Mouse (Mus musculus): ENCODE data around the gene Ass1. TPM values are rescaled to one million over a fixed set of nuclear protein-coding genes. Genes with fewer than 3 reads are reported as not detected.

Ass1 gene
- total and polyA plus RNA-seq, 3 experiments = 4.9 to 6.5 (median 5.4) TPM

GRCm38 (mm10) chr2:31500292-31501204, 30.5 kb downstream of the Ass1 start:
- Histone ChIP-seq H3K4me1 (ENCODE audit: control insufficient read depth, insufficient read depth, low read length) (no peaks in the 10 kb centered on the region), H3K36me3 (ENCODE audit: control insufficient read depth, insufficient read depth, low read length) (no peaks in the 10 kb centered on the region), H3K27ac (no peak overlapping the region), H3K4me3 (no peak overlapping the region), H3K79me2 (replicated peaks; ENCODE audit: control insufficient read depth, insufficient read depth, low read length) (no peaks in the 10 kb centered on the region), H3K9ac (ENCODE audit: low read depth, low read length) (no peak overlapping the region), H3K27me3 (ENCODE audit: control insufficient read depth, insufficient read depth, low read length) (no peaks in the 10 kb centered on the region)
- DNase-seq = no peak
- 92% methylated on average over 24 of the region's 24 CpGs for WGBS
- intact Hi-C loops (cut with DNase I) = no loop called here
- TF ChIP-seq CTCF (IDR thresholded peaks at IDR 0.05) (no peak), EP300 (IDR thresholded peaks at IDR 0.05; ENCODE audit: insufficient read depth, low read depth, low read length) (no peak), POLR2A (IDR thresholded peaks at IDR 0.05; ENCODE audit: insufficient read depth, low read depth, low read length) (no peak)

DNA sequence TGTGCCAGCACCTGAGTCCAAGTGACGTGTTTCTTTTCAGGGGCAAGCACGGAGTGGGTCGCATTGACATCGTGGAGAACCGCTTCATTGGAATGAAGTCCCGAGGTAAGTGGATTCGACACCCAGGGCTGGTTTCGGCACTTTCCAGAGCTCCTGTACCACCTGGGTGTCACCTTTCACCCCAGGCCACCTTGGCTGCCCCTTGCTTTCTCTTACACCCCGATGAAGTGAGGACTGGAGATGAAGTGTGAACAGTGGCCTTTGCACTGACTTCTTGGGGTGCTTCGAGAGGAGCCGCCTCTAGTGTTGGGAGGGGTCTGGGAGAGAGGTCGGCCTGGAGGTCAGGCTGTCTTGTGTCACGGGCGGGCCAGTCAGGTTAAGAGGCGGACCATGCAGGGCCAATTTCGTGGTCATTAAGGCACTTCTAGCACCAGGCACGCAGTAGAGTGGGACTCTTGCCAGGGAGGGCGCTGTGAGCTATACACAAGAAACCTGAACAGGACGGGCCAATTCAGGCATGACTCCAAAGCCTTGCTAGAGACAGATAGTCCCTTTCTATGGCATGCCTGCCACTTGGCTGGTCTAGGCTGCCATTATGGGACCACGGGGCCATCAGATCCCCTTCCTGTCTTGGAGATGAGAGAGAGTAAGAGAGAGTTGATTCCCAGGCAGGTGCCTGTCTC, 31.6 kb downstream of the Ass1 start:
- no peaks in the 10 kb centered on the region for H3K36me3 ChIP-seq (ENCODE audit: control insufficient read depth, insufficient read depth, low read length)
- intact Hi-C loops (cut with DNase I) = no loop called here
- H3K4me1 ChIP-seq (ENCODE audit: control insufficient read depth, insufficient read depth, low read length) = no peaks in the 10 kb centered on the region
- no peak for DNase-seq
- H3K27ac ChIP-seq = no peak overlapping the region
- H3K4me3 ChIP-seq = no peak overlapping the region
- no peaks in the 10 kb centered on the region for H3K79me2 ChIP-seq (replicated peaks; ENCODE audit: control insufficient read depth, insufficient read depth, low read length)
- no peak overlapping the region for H3K9ac ChIP-seq (ENCODE audit: low read depth, low read length)
- TF ChIP-seq CTCF (IDR thresholded peaks at IDR 0.05) (no peak), EP300 (IDR thresholded peaks at IDR 0.05; ENCODE audit: insufficient read depth, low read depth, low read length) (no peak), POLR2A (IDR thresholded peaks at IDR 0.05; ENCODE audit: insufficient read depth, low read depth, low read length) (no peak)
- WGBS = 76% methylated on average over 20 of the region's 20 CpGs
- no peaks in the 10 kb centered on the region for H3K27me3 ChIP-seq (ENCODE audit: control insufficient read depth, insufficient read depth, low read length)

DNA sequence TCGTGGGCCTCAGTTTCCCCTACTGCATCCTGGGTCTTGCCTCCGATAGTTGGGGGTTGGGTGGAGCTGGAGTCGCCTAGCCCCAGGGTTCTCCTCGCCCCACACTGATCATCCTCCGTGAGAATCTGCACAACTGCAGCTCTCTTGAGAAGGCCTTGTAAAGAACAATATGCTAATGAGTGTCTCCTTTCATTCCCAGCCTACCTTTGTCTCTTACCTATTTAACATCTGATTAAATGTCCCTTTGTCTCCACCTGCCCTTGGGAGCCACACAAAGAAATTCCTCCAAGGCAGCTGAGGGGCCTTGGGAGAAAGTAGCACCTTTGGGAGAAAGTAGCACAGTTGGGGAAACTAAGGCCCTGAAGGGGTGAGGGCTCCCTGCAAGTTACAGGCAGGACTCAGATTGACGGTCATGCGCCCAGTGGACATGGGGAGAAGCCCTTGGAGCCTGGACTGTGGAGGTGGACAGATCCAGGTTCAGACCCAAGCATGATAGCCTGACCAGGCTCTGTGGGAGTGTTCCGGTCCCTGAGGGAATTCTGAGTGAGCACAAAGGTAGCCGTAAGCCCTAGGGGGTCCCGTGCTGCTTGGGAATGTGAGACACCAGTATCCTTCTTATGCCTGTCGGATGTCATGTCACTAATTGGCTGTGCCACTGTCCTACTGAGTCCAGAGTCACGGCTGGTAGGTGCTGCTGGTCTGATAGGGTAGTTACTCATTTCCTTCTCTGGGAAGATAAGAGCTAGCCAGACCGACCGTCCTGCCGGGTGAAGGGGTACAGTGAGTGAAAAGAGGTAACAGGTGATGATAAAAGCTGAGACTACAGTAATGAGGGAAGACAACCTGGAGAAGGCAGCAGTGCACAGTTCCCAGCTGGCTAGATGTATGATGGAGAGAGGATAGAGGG, 32.9 kb downstream of the Ass1 start:
- H3K79me2 ChIP-seq (replicated peaks; ENCODE audit: control insufficient read depth, insufficient read depth, low read length) = no peaks in the 10 kb centered on the region
- intact Hi-C loops (cut with DNase I) = no loop called here
- no peaks in the 10 kb centered on the region for H3K4me1 ChIP-seq (ENCODE audit: control insufficient read depth, insufficient read depth, low read length)
- TF ChIP-seq EP300 (IDR thresholded peaks at IDR 0.05; ENCODE audit: insufficient read depth, low read depth, low read length) (no peak), CTCF (IDR thresholded peaks at IDR 0.05) (no peak), POLR2A (IDR thresholded peaks at IDR 0.05; ENCODE audit: insufficient read depth, low read depth, low read length) (no peak)
- no peak overlapping the region for H3K9ac ChIP-seq (ENCODE audit: low read depth, low read length)
- 60% methylated on average over 15 of the region's 15 CpGs for WGBS
- no peak overlapping the region for H3K4me3 ChIP-seq
- no peaks in the 10 kb centered on the region for H3K27me3 ChIP-seq (ENCODE audit: control insufficient read depth, insufficient read depth, low read length)
- no peak overlapping the region for H3K27ac ChIP-seq
- DNase-seq = no peak
- H3K36me3 ChIP-seq (ENCODE audit: control insufficient read depth, insufficient read depth, low read length) = no peaks in the 10 kb centered on the region

DNA sequence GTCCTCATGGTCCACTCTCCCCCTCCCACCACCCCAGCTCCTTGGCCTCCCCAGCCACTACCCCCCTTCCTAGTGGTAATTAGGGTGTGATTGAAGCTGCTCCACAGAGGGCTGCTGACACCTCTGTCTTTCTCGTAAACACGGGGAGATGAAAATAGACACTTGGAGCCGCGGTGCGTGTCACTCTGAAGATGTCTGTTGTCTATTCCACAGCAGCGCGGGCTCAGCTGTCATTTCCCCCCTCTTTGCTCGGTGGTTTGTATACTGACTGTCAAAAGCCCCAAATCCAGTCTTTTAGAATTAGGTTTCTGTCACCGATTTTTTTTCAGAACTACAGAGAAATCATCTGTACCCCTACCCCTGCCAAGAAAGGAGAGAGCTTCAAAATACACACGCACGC, 35.5 kb downstream of the Ass1 start:
- intact Hi-C loops (cut with DNase I) = no loop called here

DNA sequence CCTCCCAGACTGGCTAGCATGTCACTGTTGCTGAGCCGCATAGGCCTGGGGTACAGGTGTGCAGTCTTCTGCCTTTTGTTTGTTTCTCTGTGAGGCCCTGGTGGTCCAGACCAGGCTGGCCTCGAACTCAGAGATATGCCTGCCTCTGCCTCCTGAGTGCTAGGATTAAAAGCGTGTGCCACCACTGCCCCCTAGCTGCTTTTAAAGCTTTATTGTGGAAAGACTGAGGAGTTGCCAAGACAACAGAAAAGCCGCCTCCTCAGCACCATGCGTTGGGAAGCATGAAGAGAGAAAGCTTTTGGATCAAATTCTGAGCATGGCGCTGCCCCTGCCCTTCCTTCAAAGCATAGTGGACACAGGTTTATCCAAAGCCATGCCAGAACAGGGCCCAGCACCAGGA, 38.8 kb downstream of the Ass1 start:
- Histone ChIP-seq H3K36me3 (ENCODE audit: control insufficient read depth, insufficient read depth, low read length) (no peaks in the 10 kb centered on the region), H3K4me3 (no peak overlapping the region), H3K27ac (no peak overlapping the region), H3K27me3 (ENCODE audit: control insufficient read depth, insufficient read depth, low read length) (no peaks in the 10 kb centered on the region), H3K4me1 (ENCODE audit: control insufficient read depth, insufficient read depth, low read length) (no peaks in the 10 kb centered on the region), H3K9ac (ENCODE audit: low read depth, low read length) (no peak overlapping the region), H3K79me2 (replicated peaks; ENCODE audit: control insufficient read depth, insufficient read depth, low read length) (no peaks in the 10 kb centered on the region)
- 97% methylated on average over 6 of the region's 6 CpGs for WGBS
- DNase-seq = no peak
- intact Hi-C loops (cut with DNase I) = no loop called here
- TF ChIP-seq POLR2A (IDR thresholded peaks at IDR 0.05; ENCODE audit: insufficient read depth, low read depth, low read length) (no peak), CTCF (IDR thresholded peaks at IDR 0.05) (no peak), EP300 (IDR thresholded peaks at IDR 0.05; ENCODE audit: insufficient read depth, low read depth, low read length) (no peak)

More for the DNA sequence above, 35.5 kb downstream of the Ass1 start:
- Histone ChIP-seq H3K79me2 (replicated peaks; ENCODE audit: control insufficient read depth, insufficient read depth, low read length) (no peaks in the 10 kb centered on the region), H3K9ac (ENCODE audit: low read depth, low read length) (no peak overlapping the region), H3K4me3 (no peak overlapping the region), H3K4me1 (ENCODE audit: control insufficient read depth, insufficient read depth, low read length) (no peaks in the 10 kb centered on the region), H3K36me3 (ENCODE audit: control insufficient read depth, insufficient read depth, low read length) (no peaks in the 10 kb centered on the region), H3K27me3 (ENCODE audit: control insufficient read depth, insufficient read depth, low read length) (no peaks in the 10 kb centered on the region), H3K27ac (no peak overlapping the region)
- TF ChIP-seq POLR2A (IDR thresholded peaks at IDR 0.05; ENCODE audit: insufficient read depth, low read depth, low read length) (no peak), CTCF (IDR thresholded peaks at IDR 0.05) (no peak), EP300 (IDR thresholded peaks at IDR 0.05; ENCODE audit: insufficient read depth, low read depth, low read length) (no peak)
- WGBS = 71% methylated on average over 11 of the region's 11 CpGs
- no peak for DNase-seq

Measured in heart, adult 2 months (tissue).